Mouse (Mus musculus) brain, embryonic 14.5 days (tissue): ENCODE data around the gene Vegfc.

ENCODE experiments used
- CTCF ChIP-seq: fragments of 200-500 bp; IDR thresholded peaks from 2 replicates; pipeline ENCODE4 v1.5.1; 2012; ENCODE audit warnings: inconsistent platforms, mild to moderate bottlenecking, moderate library complexity, borderline replicate concordance; ENCODE audit not compliant: insufficient read depth, insufficient read length; ENCODE audit errors: extremely low read depth
- POLR2A ChIP-seq: fragments of 200-500 bp; IDR thresholded peaks from 2 replicates; pipeline ENCODE4 v1.6.1; 2012; ENCODE audit warnings: mild to moderate bottlenecking, inconsistent platforms, borderline replicate concordance; ENCODE audit not compliant: poor library complexity, insufficient read depth, insufficient read length, severe bottlenecking; ENCODE audit errors: extremely low read depth

GRCm38 (mm10) chr8:54216250-54216649 is 138.8 kb downstream of the Vegfc start:
- TF ChIP-seq POLR2A = no peak
- no peak for TF ChIP-seq CTCF
